Mouse (Mus musculus) lung, postnatal 0 days (tissue): ENCODE measurements around the gene March4.

Experiments used
- CTCF ChIP-seq: IDR thresholded peaks from 2 replicates; pipeline ENCODE4 v1.5.1; 2016; ENCODE audit warnings: antibody characterized with exemption, mild to moderate bottlenecking
- EP300 ChIP-seq: IDR thresholded peaks from 2 replicates; pipeline ENCODE4 v1.6.1; 2016; ENCODE audit warnings: antibody characterized with exemption, mild to moderate bottlenecking, control low read depth

DNA sequence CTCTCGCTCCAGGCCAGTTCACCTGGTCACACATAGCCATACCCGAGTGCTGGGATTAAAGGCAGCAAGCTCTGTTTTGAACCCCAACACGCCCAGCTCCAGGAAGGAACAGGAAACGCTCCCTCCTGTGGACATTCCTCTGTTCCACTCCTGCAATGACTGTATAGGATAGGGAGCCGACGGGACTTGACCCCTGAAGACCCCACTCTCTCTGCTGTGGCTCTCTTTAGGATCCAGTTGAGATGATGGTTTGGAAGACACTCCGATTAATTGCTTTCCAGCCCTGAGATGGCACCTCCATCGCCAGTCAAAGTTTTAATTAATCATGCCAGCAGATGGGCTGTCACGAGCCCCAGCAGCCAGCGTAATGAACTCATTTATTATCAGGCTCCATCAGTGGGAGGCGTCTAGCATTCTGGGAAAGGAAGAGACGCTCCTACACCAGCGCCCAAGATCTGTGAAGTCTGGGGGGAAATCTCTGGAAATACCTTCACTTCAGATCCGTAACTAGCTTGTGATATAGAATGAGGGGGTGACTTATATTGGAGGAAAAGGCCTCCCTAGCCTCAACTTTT, 130.1 kb downstream of the March4 start:
- TF ChIP-seq EP300 (no peak), CTCF (no peak)
